In the genomic region with DNA sequence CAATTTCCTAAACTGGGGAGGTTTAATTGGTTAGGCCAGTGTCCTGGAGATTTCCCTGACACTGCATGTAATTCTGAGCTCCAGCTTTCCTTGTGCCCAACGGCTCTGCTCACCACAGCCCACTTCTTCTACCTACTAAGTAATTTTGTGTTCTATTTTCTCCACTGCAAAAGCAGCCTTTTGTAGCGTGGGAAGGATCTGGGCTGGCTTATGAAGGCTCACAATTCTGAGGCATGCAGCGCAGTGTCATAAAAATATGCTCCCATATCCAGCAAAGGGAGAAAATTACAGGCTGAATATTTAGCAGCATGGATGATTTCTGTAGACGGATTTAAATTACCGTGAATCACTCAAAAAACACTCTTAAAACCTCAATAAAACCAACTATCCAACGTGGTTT, we compare ENCODE assay signal across 15 mouse cellular contexts. TPM values are rescaled to one million over a fixed set of nuclear protein-coding genes. Genes with fewer than 3 reads are reported as not detected.
DNase-seq lines count a peak whose midpoint lies in the region; ATAC-seq lines count a peak whose summit lies in the region.
"Had no signal": no experiment of that assay in that cellular context is flagged by ENCODE, and none has a peak within 500 bp of the region (broad histone marks: within the 10 kb centered on the region; RNA-seq: fewer than 3 reads in every experiment).

No protein-coding gene starts in this region.

- peak; percentile 92 for ATAC-seq in frontal cortex, adult (ENCODE audit: low TSS enrichment)
- no peak for ATAC-seq in CD4-positive, CD25-positive, alpha-beta regulatory T cell, adult 4 months
- ATAC-seq: intestine, postnatal 0 days had no signal

- no peak for DNase-seq in frontal cortex, postnatal 10 days (ENCODE audit: low spot score in 2 of 2)
- DNase-seq in frontal cortex, adult 2 months (ENCODE audit: extremely low spot score in 1 of 2, low spot score in 1 of 2) = peak; percentile 84 to 85
- peak; percentile 42 to 61 for DNase-seq in left cerebral cortex, adult 18-20 months (ENCODE audit: low spot score in 2 of 2)
- peak; percentile 71 to 79 for DNase-seq in right cerebral cortex, postnatal 10 days (ENCODE audit: low spot score in 2 of 2)
- DNase-seq in embryo, embryonic 10 days (ENCODE audit: low spot score) = no peak
- no peak for DNase-seq in liver
- DNase-seq: adrenal gland, adult 2 months; cerebellum, adult 8-10 months; embryo, embryonic 11 days; gastrocnemius, adult 2 months; heart, adult 11 months; lung, postnatal 10 days had no signal

RNA-seq across cellular contexts. Expression of a gene that starts 19.9 kb away (rescaled TPM):
- polyA plus RNA-seq in frontal cortex, adult 2 months (2012; rRNA removed) = 33.5 and 36.6 TPM in 2 replicates
- 10 to 100 TPM; 20.9 to 22.3 TPM for total RNA-seq in left cerebral cortex, adult 18-20 months (2021)
- polyA plus RNA-seq in CD4-positive, CD25-positive, alpha-beta regulatory T cell, adult 4 months (2017; shearing (Covaris generic)) = under 1 TPM in 1 of 2 experiments, not detected in 1; 0.09 TPM

Comparison
In these comparisons a context has a peak if more than half of its experiments do, and no peak if none do; other contexts are left out.
1. DNase-seq: peak in frontal cortex, adult 2 months (2 of 2), left cerebral cortex, adult 18-20 months (2 of 2) and right cerebral cortex, postnatal 10 days (2 of 2); none in frontal cortex, postnatal 10 days (0 of 2), embryo, embryonic 10 days (single experiment) and liver (single experiment).
2. RNA of a gene that starts 19.9 kb away (polyA plus RNA-seq): 33.5 to 36.6 TPM in frontal cortex, adult 2 months; 0.09 TPM in CD4-positive, CD25-positive, alpha-beta regulatory T cell, adult 4 months; every median in the first group is over 10 times any median in the second.